Mouse (Mus musculus): ENCODE data around the gene Slc16a4. TPM values are rescaled to one million over a fixed set of nuclear protein-coding genes. Genes with fewer than 3 reads are reported as not detected.

Gene Slc16a4
- polyA plus RNA-seq, 1 experiment = 0.80 TPM

- H3K27ac ChIP-seq (ENCODE audit: control insufficient read depth, insufficient read depth, low read depth, low read length, poor library complexity) = no peak overlapping the region
- H3K4me1 ChIP-seq (ENCODE audit: control insufficient read depth, insufficient read depth, low read length) = no peaks in the 10 kb centered on the region
- no peak overlapping the region for H3K4me3 ChIP-seq (replicated peaks; ENCODE audit: control insufficient read depth, low read depth, low read length)
- no peak for TF ChIP-seq POLR2A (IDR thresholded peaks at IDR 0.05; ENCODE audit: borderline replicate concordance, control insufficient read depth, low read depth, low read length)
- no peak for TF ChIP-seq CTCF (IDR thresholded peaks at IDR 0.05; ENCODE audit: control insufficient read depth, insufficient read depth, low read length)
- WGBS = 92% methylated on average over 2 of the region's 2 CpGs
These were observed 30.1 kb downstream of the Slc16a4 start for GRCm38 (mm10) chr3:107321141-107321540.

GRCm38 (mm10) chr3:107321776-107322175 is 30.7 kb downstream of the Slc16a4 start:
- TF ChIP-seq CTCF (IDR thresholded peaks at IDR 0.05; ENCODE audit: control insufficient read depth, insufficient read depth, low read length) (no peak), POLR2A (IDR thresholded peaks at IDR 0.05; ENCODE audit: borderline replicate concordance, control insufficient read depth, low read depth, low read length) (no peak)
- Histone ChIP-seq H3K4me3 (replicated peaks; ENCODE audit: control insufficient read depth, low read depth, low read length) (no peak overlapping the region), H3K4me1 (ENCODE audit: control insufficient read depth, insufficient read depth, low read length) (no peaks in the 10 kb centered on the region), H3K27ac (ENCODE audit: control insufficient read depth, insufficient read depth, low read depth, low read length, poor library complexity) (no peak overlapping the region)

GRCm38 (mm10) chr3:107326442-107326841 is 35.4 kb downstream of the Slc16a4 start:
- TF ChIP-seq POLR2A (IDR thresholded peaks at IDR 0.05; ENCODE audit: borderline replicate concordance, control insufficient read depth, low read depth, low read length) (no peak), CTCF (IDR thresholded peaks at IDR 0.05; ENCODE audit: control insufficient read depth, insufficient read depth, low read length) (no peak)
- no peak overlapping the region for H3K27ac ChIP-seq (ENCODE audit: control insufficient read depth, insufficient read depth, low read depth, low read length, poor library complexity)
- H3K4me3 ChIP-seq (replicated peaks; ENCODE audit: control insufficient read depth, low read depth, low read length) = no peak overlapping the region
- WGBS = 93% methylated on average over 1 of the region's 1 CpGs
- peaks cover 1% of the 10 kb centered on the region; the same call in 1 of the 2 replicates for H3K4me1 ChIP-seq (ENCODE audit: control insufficient read depth, insufficient read depth, low read length)

- WGBS = 85% methylated on average over 28 of the region's 28 CpGs
- H3K27ac ChIP-seq (ENCODE audit: control insufficient read depth, insufficient read depth, low read depth, low read length, poor library complexity) = no peak overlapping the region
- no peak for TF ChIP-seq CTCF (IDR thresholded peaks at IDR 0.05; ENCODE audit: control insufficient read depth, insufficient read depth, low read length)
- no peak for TF ChIP-seq POLR2A (IDR thresholded peaks at IDR 0.05; ENCODE audit: borderline replicate concordance, control insufficient read depth, low read depth, low read length)
These were observed 39.7 kb downstream of the Slc16a4 start for GRCm38 (mm10) chr3:107330503-107331424.

GRCm38 (mm10) chr3:107331746-107332126 is 40.7 kb downstream of the Slc16a4 start:
- 31% methylated on average over 17 of the region's 17 CpGs for WGBS
- H3K4me3 ChIP-seq (replicated peaks; ENCODE audit: control insufficient read depth, low read depth, low read length) = peak overlapping the region; percentile 86
- H3K4me1 ChIP-seq (ENCODE audit: control insufficient read depth, insufficient read depth, low read length) = peaks cover 2% of the 10 kb centered on the region; the same call in 1 of the 2 replicates
- no peak for TF ChIP-seq CTCF (IDR thresholded peaks at IDR 0.05; ENCODE audit: control insufficient read depth, insufficient read depth, low read length)
- peak overlapping the region; percentile 11; the same call in 1 of the 2 replicates for H3K27ac ChIP-seq (ENCODE audit: control insufficient read depth, insufficient read depth, low read depth, low read length, poor library complexity)

More at GRCm38 (mm10) chr3:107330503-107331424, 39.7 kb downstream of the Slc16a4 start:
- peak overlapping the region; percentile 86 for H3K4me3 ChIP-seq (replicated peaks; ENCODE audit: control insufficient read depth, low read depth, low read length)
- peaks cover 2% of the 10 kb centered on the region; the same call in 1 of the 2 replicates for H3K4me1 ChIP-seq (ENCODE audit: control insufficient read depth, insufficient read depth, low read length)

- no peak for TF ChIP-seq CTCF (IDR thresholded peaks at IDR 0.05; ENCODE audit: control insufficient read depth, insufficient read depth, low read length)
- TF ChIP-seq POLR2A (IDR thresholded peaks at IDR 0.05; ENCODE audit: borderline replicate concordance, control insufficient read depth, low read depth, low read length) = no peak
- Histone ChIP-seq H3K27ac (ENCODE audit: control insufficient read depth, insufficient read depth, low read depth, low read length, poor library complexity) (peak overlapping the region; percentile 81), H3K4me1 (ENCODE audit: control insufficient read depth, insufficient read depth, low read length) (peaks cover 2% of the 10 kb centered on the region; the same call in 1 of the 2 replicates), H3K4me3 (replicated peaks; ENCODE audit: control insufficient read depth, low read depth, low read length) (peak overlapping the region; percentile 86)
- under 1% methylated on average over 75 of the region's 75 CpGs for WGBS
These were observed 41.3 kb downstream of the Slc16a4 start for GRCm38 (mm10) chr3:107332127-107332959.

- Histone ChIP-seq H3K4me3 (replicated peaks; ENCODE audit: control insufficient read depth, low read depth, low read length) (peak overlapping the region; percentile 91), H3K4me1 (ENCODE audit: control insufficient read depth, insufficient read depth, low read length) (peaks cover 2% of the 10 kb centered on the region; the same call in 1 of the 2 replicates), H3K27ac (ENCODE audit: control insufficient read depth, insufficient read depth, low read depth, low read length, poor library complexity) (peak overlapping the region; percentile 96)
- TF ChIP-seq POLR2A (IDR thresholded peaks at IDR 0.05; ENCODE audit: borderline replicate concordance, control insufficient read depth, low read depth, low read length) = peak; percentile 91
- no peak; the same call in 1 of the 2 replicates for TF ChIP-seq CTCF (IDR thresholded peaks at IDR 0.05; ENCODE audit: control insufficient read depth, insufficient read depth, low read length)
- under 1% methylated on average over 37 of the region's 37 CpGs for WGBS
These were observed 41.9 kb downstream of the Slc16a4 start for GRCm38 (mm10) chr3:107332960-107333380.

Measured in bone marrow, adult 2 months (tissue).